10 mouse cellular contexts compared by ENCODE assay signal in the genomic region with DNA sequence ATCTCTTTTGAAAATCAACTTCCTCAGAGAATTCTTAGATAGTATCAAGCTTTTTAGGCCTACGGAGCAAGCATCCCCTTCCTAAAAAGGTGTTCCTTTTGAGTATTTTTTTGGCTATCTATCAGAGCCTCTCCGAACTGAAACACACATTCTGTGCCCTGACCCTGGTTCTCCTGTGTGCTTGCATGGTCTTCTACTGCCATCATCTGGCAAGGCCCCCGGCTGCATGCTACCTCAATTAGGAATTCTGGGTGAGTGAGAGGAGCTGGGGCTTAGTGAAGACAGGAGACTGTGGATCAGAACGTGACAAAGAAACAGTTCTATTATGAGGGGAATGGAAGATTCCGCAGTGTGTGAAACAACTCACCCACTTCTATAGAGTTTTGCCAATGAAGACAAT. TPM values are rescaled to one million over a fixed set of nuclear protein-coding genes. Genes with fewer than 3 reads are reported as not detected.
DNase-seq lines count a peak whose midpoint lies in the region; ATAC-seq and TF ChIP-seq lines count a peak whose summit lies in the region.
"Had no signal": no experiment of that assay in that cellular context is flagged by ENCODE, and none has a peak within 500 bp of the region (broad histone marks: within the 10 kb centered on the region; RNA-seq: fewer than 3 reads in every experiment).

No protein-coding gene starts in this region.

- H3K4me3 ChIP-seq in liver, embryonic 14.5 days (ENCODE audit: insufficient read depth in 1 of 2, low read depth in 2 of 2, low read length in 2 of 2), result no peak overlapping the region
- H3K4me3 ChIP-seq: erythroblast, embryonic 14.5 days; megakaryocyte, embryonic 14.5 days had no signal

- H3K36me3 ChIP-seq in liver, embryonic 14.5 days (replicated peaks; ENCODE audit: control insufficient read depth, insufficient read depth, low read depth), result no peaks in the 10 kb centered on the region

- no peak overlapping the region for H3K4me2 ChIP-seq in liver, embryonic 14.5 days (ENCODE audit: low read depth)

- intact Hi-C loops in heart, postnatal 36 days (cut with DNase I), result loop anchor here (5.0 kb wide), 2 partner anchors 139 to 1734 kb away; no protein-coding TSS in a partner anchor

- H3K27ac ChIP-seq in liver, embryonic 14.5 days, result no peak overlapping the region

- 18% methylated on average over 5 of the region's 5 CpGs for WGBS in liver, embryonic 14.5 days (ENCODE audit: insufficient replicate concordance)

- no peak for ATAC-seq in liver, embryonic 14.5 days (ENCODE audit: insufficient read depth)

- TF ChIP-seq CTCF in liver, embryonic 14.5 days (IDR thresholded peaks at IDR 0.05; ENCODE audit: low read depth), result peak; percentile 57

- TF ChIP-seq EP300 in liver, embryonic 14.5 days (IDR thresholded peaks at IDR 0.05; ENCODE audit: low read depth), result no peak

- DNase-seq in layer of hippocampus, adult 11-12 months (ENCODE audit: low spot score), result peak; percentile 45
- DNase-seq in layer of hippocampus, adult 9-11 months, result no peak
- DNase-seq in MN1 (ENCODE audit: low spot score), result peak; percentile 31
- DNase-seq in brain, embryonic 18.5 days (ENCODE audit: low read depth, low spot score), result peak; percentile 37
- peak; percentile 25 to 27 for DNase-seq in heart, postnatal 36 days
- DNase-seq in liver, embryonic 14.5 days (ENCODE audit: low read depth in 3 of 3, low spot score in 3 of 3), result no peak
- peak; percentile 63 to 79 for DNase-seq in right cerebral cortex, postnatal 10 days (ENCODE audit: low spot score in 2 of 2)
- DNase-seq in gastrocnemius, adult 8-10 months (ENCODE audit: low spot score in 2 of 2), result no peak

- H3K9ac ChIP-seq in liver, embryonic 14.5 days (replicated peaks), result no peak overlapping the region

- no peaks in the 10 kb centered on the region for H3K4me1 ChIP-seq in liver, embryonic 14.5 days (replicated peaks; ENCODE audit: control insufficient read depth in 2 of 2, insufficient read depth in 2 of 2, low read length in 1 of 2)
- H3K4me1 ChIP-seq: megakaryocyte, embryonic 14.5 days had no signal

- no peaks in the 10 kb centered on the region for H3K9me3 ChIP-seq in liver, embryonic 14.5 days (ENCODE audit: control insufficient read depth, low read length)

- H3K27me3 ChIP-seq in liver, embryonic 14.5 days (ENCODE audit: control insufficient read depth, insufficient read depth, low read length), result no peaks in the 10 kb centered on the region

RNA-seq across cellular contexts. Expression of a gene that starts 24.7 kb away (rescaled TPM):
- not detected for total RNA-seq in heart, postnatal 36 days (2021)
- not detected in 2 replicates for polyA plus RNA-seq in liver, embryonic 14.5 days (2012; rRNA removed)
- not detected in 2 replicates for polyA plus RNA-seq in liver, embryonic 14.5 days (2014; fragmentation: Nextera tagmentation; extraction: Ambion mirVana)
- total RNA-seq in gastrocnemius, adult 8-10 months (2022), result not detected
- polyA plus RNA-seq: erythroblast, embryonic 14.5 days had no signal

Comparison
In these comparisons a context has a peak if more than half of its experiments do, and no peak if none do; other contexts are left out.
1. DNase-seq: peak in layer of hippocampus, adult 11-12 months (single experiment), MN1 (single experiment), brain, embryonic 18.5 days (single experiment), heart, postnatal 36 days (2 of 2) and right cerebral cortex, postnatal 10 days (2 of 2); none in layer of hippocampus, adult 9-11 months (single experiment), liver, embryonic 14.5 days (0 of 3) and gastrocnemius, adult 8-10 months (0 of 2).